Mouse (Mus musculus): ENCODE measurements around the gene Rnf186.

GRCm38 (mm10) chr4:139001026-139001425 lies 34.1 kb downstream of the Rnf186 start:
- TF ChIP-seq POLR2A (IDR thresholded peaks at IDR 0.05; ENCODE audit: control insufficient read depth, low read depth, low read length), result no peak
- no peak for TF ChIP-seq CTCF (IDR thresholded peaks at IDR 0.05; ENCODE audit: control insufficient read depth, insufficient read depth, insufficient replicate concordance, low read depth, low read length)
